Mouse (Mus musculus) myocyte (in vitro differentiated cells): ENCODE measurements around the gene Cstad.

ENCODE experiments used
- CEBPB ChIP-seq: IDR thresholded peaks from 2 replicates; pipeline ENCODE4 v1.6.1; 2011; ENCODE audit warnings: mild to moderate bottlenecking, moderate library complexity; ENCODE audit not compliant: poor library complexity, insufficient read depth, severe bottlenecking
- E2F4 ChIP-seq: IDR thresholded peaks from one replicate; pipeline ENCODE4 v1.6.1; 2011; ENCODE audit warnings: mild to moderate bottlenecking, control low read depth, moderate library complexity; ENCODE audit not compliant: insufficient read depth
- MAX ChIP-seq: IDR thresholded peaks from one replicate; pipeline ENCODE4 v1.6.1; 2011; ENCODE audit warnings: low read depth, mild to moderate bottlenecking, control low read depth
- MYOD1 ChIP-seq, 3 experiments: IDR thresholded peaks; one replicate each; pipeline ENCODE4 v1.6.1; 2011; ENCODE audit warnings: control low read depth in 2 of 3, low read depth in 2 of 3, mild to moderate bottlenecking in 2 of 3, moderate library complexity in 1 of 3; ENCODE audit not compliant: insufficient read length in 2 of 3, control insufficient read depth in 1 of 3
- MYOG ChIP-seq, 3 experiments: IDR thresholded peaks; one replicate each; pipeline ENCODE4 v1.6.1; 2011; ENCODE audit warnings: control low read depth in 2 of 3, low read depth in 2 of 3, mild to moderate bottlenecking in 2 of 3; ENCODE audit not compliant: insufficient read length in 2 of 3, control insufficient read depth in 1 of 3, insufficient read depth in 1 of 3
- POLR2A ChIP-seq: IDR thresholded peaks from one replicate; pipeline ENCODE4 v1.6.1; 2011; ENCODE audit warnings: low read depth, mild to moderate bottlenecking, control low read depth, moderate library complexity; ENCODE audit not compliant: insufficient read length
- POLR2AphosphoS2 ChIP-seq: IDR thresholded peaks from one replicate; pipeline ENCODE4 v1.6.1; 2011; ENCODE audit warnings: low read depth, control low read depth; ENCODE audit not compliant: insufficient read length
- REST ChIP-seq: IDR thresholded peaks from one replicate; pipeline ENCODE4 v1.6.1; 2011; ENCODE audit warnings: mild to moderate bottlenecking, control low read depth, moderate library complexity; ENCODE audit not compliant: insufficient read depth, insufficient read length
- SRF ChIP-seq: IDR thresholded peaks from one replicate; pipeline ENCODE4 v1.6.1; 2011; ENCODE audit warnings: low read depth; ENCODE audit not compliant: control insufficient read depth, insufficient read length
- TCF12 ChIP-seq: IDR thresholded peaks from one replicate; pipeline ENCODE4 v1.6.1; 2011; ENCODE audit warnings: mild to moderate bottlenecking, control low read depth; ENCODE audit not compliant: poor library complexity, insufficient read depth, severe bottlenecking
- USF1 ChIP-seq: IDR thresholded peaks from one replicate; pipeline ENCODE4 v1.6.1; 2011; ENCODE audit warnings: low read depth, mild to moderate bottlenecking, control low read depth, moderate library complexity

DNA sequence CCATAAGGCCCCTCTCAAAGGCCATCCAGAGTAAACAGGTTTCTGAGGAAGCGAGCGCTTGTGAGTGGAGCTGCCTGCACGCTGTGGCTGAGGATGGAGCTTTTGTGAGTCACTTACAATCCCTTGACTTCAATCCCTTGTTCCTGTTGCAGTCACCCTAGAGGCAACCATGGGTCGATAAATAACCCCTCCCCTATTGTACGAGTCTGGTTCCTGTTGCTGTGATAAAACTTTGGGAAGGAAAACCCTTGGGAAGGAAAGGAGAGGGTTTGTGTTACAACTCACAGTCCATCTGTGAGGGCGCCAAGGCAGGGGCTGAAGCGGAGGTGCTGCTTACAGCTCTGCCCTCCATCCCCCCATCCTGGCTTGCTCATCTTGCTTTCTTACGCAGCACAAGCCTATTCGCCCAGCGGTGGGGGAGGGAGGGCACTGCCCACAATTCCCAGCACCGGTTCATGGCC is 45.2 kb downstream of the Cstad start:
- TF ChIP-seq USF1 (no peak), POLR2A (no peak), REST (no peak), E2F4 (no peak), POLR2AphosphoS2 (no peak), TCF12 (no peak), MYOG (IDR thresholded peaks at IDR 0.05; ENCODE audit: control insufficient read depth in 1 of 3, insufficient read depth in 1 of 3, insufficient read length in 2 of 3, low read depth in 2 of 3) (no peak), MAX (no peak), MYOD1 (IDR thresholded peaks at IDR 0.05; ENCODE audit: control insufficient read depth in 1 of 3, insufficient read length in 2 of 3, low read depth in 2 of 3) (no peak), CEBPB (no peak), SRF (no peak)
